Mouse (Mus musculus) heart, embryonic 16.5 days (tissue): ENCODE data around the gene Kmt5c. TPM values are rescaled to one million over a fixed set of nuclear protein-coding genes. Genes with fewer than 3 reads are reported as not detected.
"Not testable (repeated sequence)": the region's sequence is repeated elsewhere in the genome, so short reads cannot be mapped to it uniquely, and the experiment has no call there.

ENCODE experiments used
- ATAC-seq: fragments of 200-750 bp; cut with Nextera tagmentation; replicated peaks from 2 replicates; pipeline ENCODE4 v1.8.0; 2017; ENCODE audit warnings: moderate number of reproducible peaks; ENCODE audit not compliant: insufficient read depth, low FRiP score; ENCODE audit errors: extremely low read depth
- H3K27ac ChIP-seq: fragments of 300-500 bp; sonication (generic); 2 replicates; pipeline ENCODE4 v1.5.1; 2014; ENCODE audit warnings: mild to moderate bottlenecking, low read length, control low read depth, moderate library complexity
- H3K27me3 ChIP-seq: fragments of 300-500 bp; sonication (generic); 2 replicates; pipeline ENCODE4 v1.6.1; 2014; ENCODE audit warnings: low read length, mixed read lengths; ENCODE audit not compliant: control insufficient read depth, insufficient read depth
- H3K36me3 ChIP-seq: fragments of 300-500 bp; sonication (generic); 2 replicates; pipeline ENCODE4 v1.6.1; 2014; ENCODE audit not compliant: control insufficient read depth, insufficient read depth
- H3K4me1 ChIP-seq: fragments of 300-500 bp; sonication (generic); 2 replicates; pipeline ENCODE4 v1.6.1; 2014; ENCODE audit warnings: low read length, mixed read lengths; ENCODE audit not compliant: control insufficient read depth, insufficient read depth
- H3K4me2 ChIP-seq: fragments of 300-500 bp; sonication (generic); 2 replicates; pipeline ENCODE4 v1.6.1; 2014; ENCODE audit warnings: low read depth, mild to moderate bottlenecking, control low read depth, low read length
- H3K4me3 ChIP-seq: fragments of 300-500 bp; sonication (generic); 2 replicates; pipeline ENCODE4 v1.5.1; 2014; ENCODE audit warnings: mild to moderate bottlenecking, control low read depth, low read length
- H3K9ac ChIP-seq: fragments of 300-500 bp; sonication (generic); 2 replicates; pipeline ENCODE4 v1.6.1; 2014; ENCODE audit warnings: low read length, control low read depth
- H3K9me3 ChIP-seq: fragments of 300-500 bp; sonication (generic); replicated peaks from 2 replicates; pipeline ENCODE4 v1.6.1; 2016; ENCODE audit warnings: low read length; ENCODE audit not compliant: control insufficient read depth
- WGBS: fragments of 180-500 bp; shearing (Covaris S2); extraction: QIAGEN DNeasy Blood & Tissue Kit; methylation state at CpG from one replicate; pipeline ENCODE4 v1.1.7; 2014; 5-methylcytosine and 5-hydroxymethylcytosine counted together
- polyA plus RNA-seq: library from polyadenylated mRNA; unstranded; fragments of >200 nt; fragmentation: Nextera tagmentation; extraction: Ambion mirVana; gene quantifications from 2 replicates; pipeline ENCODE4 v1.2.1, GENCODE M21; 2015

Kmt5c gene
- polyA plus RNA-seq, 1 experiment from 2014 or later, result 53.6 TPM

DNA sequence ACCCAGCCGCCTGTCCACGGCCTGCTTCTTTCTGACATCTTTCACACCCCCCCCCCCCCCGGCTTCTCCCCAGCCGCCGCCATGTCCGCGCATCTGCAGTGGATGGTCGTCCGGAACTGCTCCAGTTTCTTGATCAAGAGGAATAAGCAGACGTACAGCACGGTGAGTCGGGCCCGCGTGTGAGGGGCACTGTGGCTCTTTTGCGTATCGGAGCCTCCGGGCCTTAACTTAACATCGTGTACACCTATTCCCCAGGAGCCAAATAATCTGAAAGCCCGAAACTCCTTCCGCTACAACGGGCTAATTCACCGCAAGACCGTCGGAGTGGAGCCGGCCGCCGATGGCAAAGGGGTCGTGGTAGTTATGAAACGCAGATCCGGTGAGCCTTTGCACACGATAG is 53.3 kb downstream of the Kmt5c start:
- not testable (repeated sequence) for H3K9me3 ChIP-seq, H3K27me3 ChIP-seq
- peak; percentile 3; the same call in 1 of the 2 replicates for ATAC-seq
- peak overlapping the region; percentile 97 for H3K4me3 ChIP-seq
- peak overlapping the region; percentile 88 for H3K27ac ChIP-seq
- peaks cover 33% of the 10 kb centered on the region for H3K36me3 ChIP-seq
- H3K4me2 ChIP-seq, result peak overlapping the region; percentile 69
- under 1% methylated on average over 31 of the region's 31 CpGs for WGBS
- H3K9ac ChIP-seq, result peak overlapping the region; percentile 99
- H3K4me1 ChIP-seq, result peaks cover 17% of the 10 kb centered on the region

DNA sequence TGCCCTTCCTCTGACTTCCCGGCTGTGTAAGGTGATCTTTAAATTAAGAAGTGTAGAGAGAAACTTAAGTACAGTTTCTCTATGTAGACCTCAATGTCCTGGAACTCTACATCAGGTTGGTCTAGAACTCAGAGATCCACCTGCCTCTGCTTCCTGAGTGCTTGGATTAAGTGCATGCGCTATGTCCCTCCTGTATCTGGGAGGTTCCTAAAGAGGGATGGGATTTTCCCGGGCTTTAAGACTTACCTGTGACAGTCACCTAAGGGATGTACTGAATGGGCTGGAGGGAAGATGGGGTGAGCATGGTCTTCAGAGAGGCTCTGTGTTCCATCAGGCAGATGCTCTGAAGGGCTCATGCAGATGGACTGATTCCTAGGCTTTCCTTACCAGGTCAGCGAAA is 53.8 kb downstream of the Kmt5c start:
- no peaks in the 10 kb centered on the region for H3K9me3 ChIP-seq
- ATAC-seq, result no peak
- no peak overlapping the region for H3K27ac ChIP-seq
- H3K4me3 ChIP-seq, result peak overlapping the region; percentile 97
- H3K27me3 ChIP-seq, result no peaks in the 10 kb centered on the region
- WGBS, result 28% methylated on average over 4 of the region's 4 CpGs
- peak overlapping the region; percentile 99 for H3K9ac ChIP-seq
- H3K4me1 ChIP-seq, result peaks cover 12% of the 10 kb centered on the region
- peaks cover 33% of the 10 kb centered on the region for H3K36me3 ChIP-seq
- peak overlapping the region; percentile 69 for H3K4me2 ChIP-seq

DNA sequence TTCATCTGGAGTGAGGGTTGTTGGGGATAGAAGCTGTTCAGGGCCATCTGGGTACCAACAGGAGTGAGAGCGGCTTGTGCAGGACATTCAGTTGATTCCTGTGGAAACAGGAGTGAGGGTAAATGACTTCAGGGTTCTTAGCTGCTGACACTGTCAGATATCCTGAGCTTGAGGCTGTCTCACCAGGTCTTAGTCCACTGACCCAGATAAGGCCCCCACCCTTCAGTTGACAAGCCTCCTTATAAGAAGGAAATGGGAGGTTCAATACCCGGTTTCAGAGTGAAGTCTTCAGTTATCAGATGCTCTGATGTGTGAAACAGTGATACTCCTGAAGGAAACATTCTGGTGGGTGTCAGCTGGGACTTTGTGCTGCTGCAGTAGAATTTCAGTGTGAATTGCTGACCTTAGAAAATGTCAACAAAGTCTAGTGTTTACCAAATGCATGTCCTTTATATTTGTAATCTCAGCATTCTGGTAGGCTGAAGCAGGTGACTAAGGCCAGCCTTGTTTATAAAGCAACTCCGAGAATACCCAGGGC is 54.8 kb downstream of the Kmt5c start:
- WGBS, result 68% methylated on average over 3 of the region's 3 CpGs
- peaks cover 33% of the 10 kb centered on the region for H3K36me3 ChIP-seq
- no peaks in the 10 kb centered on the region for H3K27me3 ChIP-seq
- H3K4me2 ChIP-seq, result no peak overlapping the region
- no peak overlapping the region for H3K27ac ChIP-seq
- ATAC-seq, result no peak
- no peak overlapping the region for H3K4me3 ChIP-seq
- H3K9ac ChIP-seq, result no peak overlapping the region
- peaks cover 9% of the 10 kb centered on the region; the same call in 1 of the 2 replicates for H3K4me1 ChIP-seq
- no peaks in the 10 kb centered on the region for H3K9me3 ChIP-seq

DNA sequence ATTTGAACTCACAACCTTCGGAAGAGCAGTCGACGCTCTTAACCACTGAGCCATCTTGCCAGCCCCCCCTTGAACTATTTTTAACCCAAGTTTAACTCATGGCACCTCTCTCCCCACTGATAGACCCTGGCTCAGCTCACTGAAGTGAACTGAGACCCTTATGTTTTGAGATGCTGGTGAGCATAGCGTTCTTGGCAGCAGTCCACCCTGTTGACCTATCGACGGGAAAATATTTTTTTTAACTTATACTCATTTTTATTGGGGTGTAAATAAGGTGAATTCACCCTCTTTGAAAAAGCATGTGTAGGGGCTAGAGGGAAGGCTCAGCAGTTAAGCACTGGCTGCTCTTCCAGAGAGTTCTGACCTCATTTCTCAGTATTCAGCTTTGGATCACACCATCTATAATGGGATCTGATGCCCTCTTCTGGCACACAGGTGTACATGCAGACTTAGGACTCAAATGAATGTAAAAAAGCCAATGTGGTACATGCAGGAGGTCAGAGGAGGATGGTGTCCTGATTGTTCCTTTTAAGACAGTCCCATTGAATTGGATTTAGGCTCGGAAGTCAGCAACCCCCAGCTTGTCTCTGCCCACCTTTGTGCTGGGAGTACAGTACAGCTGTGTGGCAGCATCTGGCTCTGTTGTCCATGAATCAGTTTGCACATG is 56.0 kb downstream of the Kmt5c start:
- no peak for ATAC-seq
- 67% methylated on average over 7 of the region's 7 CpGs for WGBS
- peaks cover 33% of the 10 kb centered on the region for H3K36me3 ChIP-seq

More for the DNA sequence above, 56.0 kb downstream of the Kmt5c start:
- Histone ChIP-seq H3K4me3 (no peak overlapping the region), H3K27me3 (no peaks in the 10 kb centered on the region), H3K9me3 (no peaks in the 10 kb centered on the region), H3K9ac (no peak overlapping the region), H3K4me2 (no peak overlapping the region), H3K4me1 (peaks cover 9% of the 10 kb centered on the region; the same call in 1 of the 2 replicates), H3K27ac (0 out of 2 replicates have a peak overlapping the region, but pooled peaks have one; percentile 21)

Other genes with a start within 250 kb of the Kmt5c start
- gene Ppp1r12c, start 238.4 kb upstream of the Kmt5c start, polyA plus RNA-seq, result 28.6 and 39.8 TPM in 2 replicates
- gene Tnnt1, start 223.7 kb upstream of the Kmt5c start, polyA plus RNA-seq, result 170 and 190 TPM in 2 replicates
- gene Tnni3, start 215.9 kb upstream of the Kmt5c start, polyA plus RNA-seq, result 3,783 and 3,984 TPM in 2 replicates
- 1.1 and 1.3 TPM in 2 replicates for gene Dnaaf3, start 207.7 kb upstream of the Kmt5c start, polyA plus RNA-seq
- gene Syt5, start 192.6 kb upstream of the Kmt5c start, polyA plus RNA-seq, result 1.9 and 3.4 TPM in 2 replicates
- gene Ptprh, start 136.1 kb upstream of the Kmt5c start, polyA plus RNA-seq, result 0.17 TPM in 1 of 2 replicates, not detected in the other
- gene Tmem86b, start 108.7 kb upstream of the Kmt5c start, polyA plus RNA-seq, result 1.0 and 1.5 TPM in 2 replicates
- gene Ppp6r1, start 81.1 kb upstream of the Kmt5c start, polyA plus RNA-seq, result 4.9 and 5.8 TPM in 2 replicates
- 76.6 and 82.0 TPM in 2 replicates for gene Hspbp1, start 55.0 kb upstream of the Kmt5c start, polyA plus RNA-seq
- 0.49 and 1.1 TPM in 2 replicates for gene Brsk1, start 49.5 kb upstream of the Kmt5c start, polyA plus RNA-seq
- gene Tmem150b, start 14.9 kb upstream of the Kmt5c start, polyA plus RNA-seq, result 0.06 and 0.33 TPM in 2 replicates
- gene Cox6b2, start 13.0 kb downstream of the Kmt5c start, polyA plus RNA-seq, result 24.1 and 32.0 TPM in 2 replicates
- not detected in 2 replicates for gene Fam71e2, start 31.2 kb downstream of the Kmt5c start, polyA plus RNA-seq
- gene Il11, start 42.7 kb downstream of the Kmt5c start, polyA plus RNA-seq, result 0.11 and 0.20 TPM in 2 replicates
- not detected in 2 replicates for gene Tmem190, start 42.8 kb downstream of the Kmt5c start, polyA plus RNA-seq
- 5.8 and 6.7 TPM in 2 replicates for gene Tmem238, start 49.5 kb downstream of the Kmt5c start, polyA plus RNA-seq
- 191 and 205 TPM in 2 replicates for gene Rpl28, start 52.8 kb downstream of the Kmt5c start, polyA plus RNA-seq
- 338 and 342 TPM in 2 replicates for gene Ube2s, start 72.5 kb downstream of the Kmt5c start, polyA plus RNA-seq
- gene Shisa7, start 104.6 kb downstream of the Kmt5c start, polyA plus RNA-seq, result 0.05 and 0.07 TPM in 2 replicates
- 5.6 and 6.3 TPM in 2 replicates for gene Isoc2b, start 130.1 kb downstream of the Kmt5c start, polyA plus RNA-seq
- gene Isoc2a, start 137.0 kb downstream of the Kmt5c start, polyA plus RNA-seq, result 2.0 and 2.1 TPM in 2 replicates
- gene Gm36210, start 166.4 kb downstream of the Kmt5c start, polyA plus RNA-seq, result 0.11 TPM in 1 of 2 replicates, not detected in the other
- gene Zfp628, start 175.1 kb downstream of the Kmt5c start, polyA plus RNA-seq, result 2.2 and 2.5 TPM in 2 replicates
- 3.9 and 4.6 TPM in 2 replicates for gene Nat14, start 181.9 kb downstream of the Kmt5c start, polyA plus RNA-seq
- gene Ssc5d, start 185.7 kb downstream of the Kmt5c start, polyA plus RNA-seq, result 2.6 and 2.7 TPM in 2 replicates
- 5.9 and 10.4 TPM in 2 replicates for gene Sbk2, start 224.3 kb downstream of the Kmt5c start, polyA plus RNA-seq
- 0.72 and 0.84 TPM in 2 replicates for gene Sbk3, start 231.1 kb downstream of the Kmt5c start, polyA plus RNA-seq